Mouse (Mus musculus) spleen, postnatal 14 days (tissue): Measurements from ENCODE around the gene Nt5e.
"Not testable (repeated sequence)": the region's sequence is repeated elsewhere in the genome, so short reads cannot be mapped to it uniquely, and the experiment has no call there.

Experiments
- DNase-seq, 2 experiments: peaks; one replicate each; pipeline ENCODE4 v3.0.0; 2021 to 2022; ENCODE audit warnings: low spot score in 2 of 2

Gene Nt5e

GRCm38 (mm10) chr9:88326930-88327901 is at the start of gene Nt5e:
Nt5e (plus strand) TSS chr9:88327197.
- peak in 1 of 2 experiments; percentile 7 for DNase-seq

GRCm38 (mm10) chr9:88277588-88277987 is 49.4 kb upstream of the Nt5e start:
- no peak for DNase-seq

GRCm38 (mm10) chr9:88279728-88280127 is 47.3 kb upstream of the Nt5e start:
- DNase-seq = no peak

- DNase-seq = no peak
Measured at GRCm38 (mm10) chr9:88289568-88290168, 37.3 kb upstream of the Nt5e start.

GRCm38 (mm10) chr9:88292836-88293370 is 34.1 kb upstream of the Nt5e start:
- no peak for DNase-seq

- no peak for DNase-seq
Measured at GRCm38 (mm10) chr9:88295798-88296197, 31.2 kb upstream of the Nt5e start.

- no peak for DNase-seq
Measured at GRCm38 (mm10) chr9:88296321-88296720, 30.7 kb upstream of the Nt5e start.

GRCm38 (mm10) chr9:88297244-88297643 is 29.8 kb upstream of the Nt5e start:
- DNase-seq = not testable (repeated sequence)

GRCm38 (mm10) chr9:88297871-88298658 is 28.9 kb upstream of the Nt5e start:
- no peak for DNase-seq

- DNase-seq = no peak
Measured at GRCm38 (mm10) chr9:88307019-88307618, 19.9 kb upstream of the Nt5e start.

GRCm38 (mm10) chr9:88309127-88309526 is 17.9 kb upstream of the Nt5e start:
- DNase-seq = no peak

- DNase-seq = no peak
Measured at GRCm38 (mm10) chr9:88319226-88319625, 7.8 kb upstream of the Nt5e start.

GRCm38 (mm10) chr9:88324616-88325015 is 2.4 kb upstream of the Nt5e start:
- DNase-seq = no peak

- DNase-seq = no peak
Measured at GRCm38 (mm10) chr9:88328666-88329065, 1.7 kb downstream of the Nt5e start.

GRCm38 (mm10) chr9:88329166-88329748 is 2.3 kb downstream of the Nt5e start:
- DNase-seq = no peak

- no peak for DNase-seq
Measured at GRCm38 (mm10) chr9:88330316-88330715, 3.3 kb downstream of the Nt5e start.

GRCm38 (mm10) chr9:88332447-88332846 is 5.5 kb downstream of the Nt5e start:
- no peak for DNase-seq

GRCm38 (mm10) chr9:88335839-88336238 is 8.8 kb downstream of the Nt5e start:
- DNase-seq = no peak

GRCm38 (mm10) chr9:88340819-88341218 is 13.8 kb downstream of the Nt5e start:
- DNase-seq = no peak

GRCm38 (mm10) chr9:88342241-88342640 is 15.2 kb downstream of the Nt5e start:
- no peak for DNase-seq

- DNase-seq = no peak
Measured at GRCm38 (mm10) chr9:88342701-88343100, 15.7 kb downstream of the Nt5e start.
